12 mouse cellular contexts compared by ENCODE assay signal in the genomic region with DNA sequence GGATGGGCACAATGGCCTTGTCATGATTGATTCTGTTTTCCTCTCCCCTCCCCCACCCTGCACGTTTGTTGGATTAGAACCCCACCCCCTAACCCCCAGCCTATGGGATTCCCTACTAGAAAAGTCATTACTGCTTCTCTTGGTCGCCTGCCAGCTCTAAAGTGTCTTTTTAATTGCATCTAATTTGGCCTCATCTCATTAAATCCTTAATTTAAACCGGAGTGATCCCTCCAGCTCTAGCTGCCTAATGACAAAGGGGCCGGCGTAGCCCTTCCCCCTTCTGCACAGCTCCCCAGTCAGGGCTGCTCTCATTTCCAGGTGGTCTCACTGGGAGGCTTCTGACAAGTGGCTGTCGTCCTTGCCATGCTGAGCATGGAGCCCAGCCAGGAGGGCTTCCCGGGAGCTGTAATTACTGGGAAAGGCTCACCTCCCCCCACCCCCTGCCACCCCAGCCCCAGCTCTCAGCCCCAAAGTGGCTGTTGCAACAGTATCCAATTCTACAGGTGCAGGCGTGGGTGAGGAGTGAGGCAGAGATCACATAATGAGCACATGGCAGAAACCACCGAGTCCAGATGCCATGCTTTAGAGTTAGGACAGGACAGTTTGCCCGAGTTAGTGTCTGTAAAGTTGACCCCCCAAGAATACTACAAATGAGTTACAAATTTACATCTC.
DNase-seq lines count a peak whose midpoint lies in the region; ATAC-seq lines count a peak whose summit lies in the region.
"Had no signal": no experiment of that assay in that cellular context is flagged by ENCODE, and none has a peak within 500 bp of the region (broad histone marks: within the 10 kb centered on the region; RNA-seq: fewer than 3 reads in every experiment).

No protein-coding gene starts in this region.

- H3K36me3 ChIP-seq in neural tube, embryonic 12.5 days = no peaks in the 10 kb centered on the region
- H3K36me3 ChIP-seq in forebrain, embryonic 15.5 days = no peaks in the 10 kb centered on the region
- no peaks in the 10 kb centered on the region for H3K36me3 ChIP-seq in midbrain, embryonic 10.5 days
- H3K36me3 ChIP-seq in kidney, embryonic 14.5 days (ENCODE audit: control insufficient read depth, insufficient read depth, low read length) = no peaks in the 10 kb centered on the region

- H3K4me3 ChIP-seq in neural tube, embryonic 12.5 days = no peak overlapping the region
- no peak overlapping the region for H3K4me3 ChIP-seq in forebrain, embryonic 15.5 days
- no peak overlapping the region for H3K4me3 ChIP-seq in midbrain, embryonic 10.5 days
- no peak overlapping the region for H3K4me3 ChIP-seq in kidney, embryonic 14.5 days (ENCODE audit: low read length)

- no peak overlapping the region for H3K27ac ChIP-seq in neural tube, embryonic 12.5 days
- peak overlapping the region; percentile 62 for H3K27ac ChIP-seq in forebrain, embryonic 15.5 days (replicated peaks)
- peak overlapping the region; percentile 63 for H3K27ac ChIP-seq in midbrain, embryonic 10.5 days (replicated peaks)
- H3K27ac ChIP-seq in kidney, embryonic 14.5 days (ENCODE audit: low read depth, low read length) = no peak overlapping the region

- peaks cover 4% of the 10 kb centered on the region; the same call in 1 of the 2 replicates for H3K27me3 ChIP-seq in neural tube, embryonic 12.5 days (replicated peaks)
- no peaks in the 10 kb centered on the region for H3K27me3 ChIP-seq in forebrain, embryonic 15.5 days
- peaks cover 10% of the 10 kb centered on the region for H3K27me3 ChIP-seq in midbrain, embryonic 10.5 days (ENCODE audit: low read depth, poor library complexity, severe bottlenecking)
- H3K27me3 ChIP-seq in kidney, embryonic 14.5 days (ENCODE audit: control insufficient read depth, insufficient read depth, low read length) = no peaks in the 10 kb centered on the region

- H3K4me2 ChIP-seq in neural tube, embryonic 12.5 days (replicated peaks) = no peak overlapping the region
- H3K4me2 ChIP-seq in forebrain, embryonic 15.5 days (replicated peaks) = no peak overlapping the region
- H3K4me2 ChIP-seq in kidney, embryonic 14.5 days (replicated peaks; ENCODE audit: low read depth, low read length) = no peak overlapping the region

- peaks cover 14% of the 10 kb centered on the region for H3K4me1 ChIP-seq in neural tube, embryonic 12.5 days
- H3K4me1 ChIP-seq in forebrain, embryonic 15.5 days = peaks cover 20% of the 10 kb centered on the region
- peaks cover 13% of the 10 kb centered on the region for H3K4me1 ChIP-seq in midbrain, embryonic 10.5 days
- H3K4me1 ChIP-seq in kidney, embryonic 14.5 days (ENCODE audit: control insufficient read depth, insufficient read depth, low read length) = 0 out of 2 replicates have a peak, but pooled peaks cover 7% of the 10 kb centered on the region

- peak; percentile 86 for ATAC-seq in neural tube, embryonic 12.5 days (ENCODE audit: low FRiP score, low read depth)
- peak; percentile 96 for ATAC-seq in forebrain, embryonic 15.5 days (replicated peaks)
- ATAC-seq in kidney, embryonic 14.5 days (ENCODE audit: low FRiP score, low TSS enrichment) = no peak

- no peak for DNase-seq in neural tube, embryonic 10.5 days (ENCODE audit: extremely low spot score, low spot score)
- no peak for DNase-seq in midbrain, embryonic 10.5 days (ENCODE audit: low spot score)
- DNase-seq in retina, postnatal 7 days (ENCODE audit: low read depth, low spot score) = peak; percentile 29
- no peak for DNase-seq in kidney, postnatal 10 days
- DNase-seq in layer of hippocampus, postnatal 36 days = no peak
- DNase-seq: cerebellum, adult 11 months; embryo, embryonic 11 days; heart, adult 18-20 months; kidney, postnatal 25 days had no signal

- WGBS in neural tube, embryonic 12.5 days = 9% methylated on average over 10 of the region's 10 CpGs
- WGBS in forebrain, embryonic 15.5 days = 3% methylated on average over 10 of the region's 10 CpGs
- 10% methylated on average over 10 of the region's 10 CpGs for WGBS in midbrain, embryonic 10.5 days
- WGBS in kidney, embryonic 14.5 days = 9% methylated on average over 10 of the region's 10 CpGs

- no peak overlapping the region for H3K9ac ChIP-seq in neural tube, embryonic 12.5 days
- H3K9ac ChIP-seq in forebrain, embryonic 15.5 days (replicated peaks) = no peak overlapping the region
- no peak overlapping the region for H3K9ac ChIP-seq in kidney, embryonic 14.5 days (ENCODE audit: low read depth, low read length)

- H3K9me3 ChIP-seq in neural tube, embryonic 12.5 days = no peaks in the 10 kb centered on the region
- no peaks in the 10 kb centered on the region for H3K9me3 ChIP-seq in forebrain, embryonic 15.5 days
- H3K9me3 ChIP-seq in midbrain, embryonic 10.5 days (replicated peaks) = no peaks in the 10 kb centered on the region
- H3K9me3 ChIP-seq in kidney, embryonic 14.5 days (ENCODE audit: control insufficient read depth, low read length) = no peaks in the 10 kb centered on the region

Comparison
In these comparisons a context has a peak if more than half of its experiments do, and no peak if none do; other contexts are left out.
1. H3K27ac ChIP-seq: peak in forebrain, embryonic 15.5 days (single experiment) and midbrain, embryonic 10.5 days (single experiment); none in neural tube, embryonic 12.5 days (single experiment) and kidney, embryonic 14.5 days (single experiment).